ENCODE assay signal across 7 mouse cellular contexts in genomic region chr3:87114801-87115200, GRCm38 (mm10). TPM values are rescaled to one million over a fixed set of nuclear protein-coding genes. Genes with fewer than 3 reads are reported as not detected.
DNase-seq lines count a peak whose midpoint lies in the region.

No protein-coding gene starts in this region.

- DNase-seq in gastrocnemius, adult 18-20 months (ENCODE audit: low spot score): peak; percentile 63
- peak; percentile 65 to 83 for DNase-seq in heart, adult 18-20 months
- peak; percentile 44 for DNase-seq in kidney, adult 11 months
- peak; percentile 50 for DNase-seq in lung, postnatal 14 days
- no peak for DNase-seq in B cell, adult 2 months
- DNase-seq in right cerebral cortex, postnatal 25 days: no peak
- DNase-seq in frontal cortex, postnatal 14 days (ENCODE audit: low spot score in 2 of 2): no peak

RNA-seq across cellular contexts. Expression of gene Kirrel, which starts 59.7 kb away (rescaled TPM):
- total RNA-seq in gastrocnemius, adult 18-20 months (2021): 1 to 10 TPM; 2.7 to 4.9 TPM
- total RNA-seq in heart, adult 18-20 months (2021): 1 to 10 TPM; 5.4 to 6.3 TPM

Comparison
In these comparisons a context has a peak if more than half of its experiments do, and no peak if none do; other contexts are left out.
1. DNase-seq: peak in gastrocnemius, adult 18-20 months (single experiment), heart, adult 18-20 months (2 of 2), kidney, adult 11 months (single experiment) and lung, postnatal 14 days (single experiment); none in B cell, adult 2 months (0 of 2), right cerebral cortex, postnatal 25 days (single experiment) and frontal cortex, postnatal 14 days (0 of 2).